Mouse (Mus musculus) skeletal muscle tissue, adult 2 months (tissue): ENCODE measurements at regions not wholly inside any gene's neighbourhood (a gene's known extent, or its start where the extent isn't known, plus 50 kb on each side); places are given as distances from the start of the nearest gene placed in this dataset.

ENCODE experiments used
- DNase-seq: peaks from one replicate; pipeline ENCODE4 v3.0.0-alpha.2; 2012; ENCODE audit warnings: low read depth, low spot score

- DNase-seq: no peak
Observed at GRCm38 (mm10) chr9:116232386-116232785, 57.2 kb upstream of the Tgfbr2 start.

GRCm38 (mm10) chr9:116231351-116232311 is 56.5 kb upstream of the Tgfbr2 start:
- peak; percentile 28 for DNase-seq

GRCm38 (mm10) chr9:116230346-116230745 is 55.2 kb upstream of the Tgfbr2 start:
- no peak for DNase-seq

GRCm38 (mm10) chr9:116228443-116228842 is 53.3 kb upstream of the Tgfbr2 start:
- DNase-seq: no peak

- no peak for DNase-seq
Observed at GRCm38 (mm10) chr9:116227738-116228137, 52.6 kb upstream of the Tgfbr2 start.
